Mouse (Mus musculus): ENCODE results near the gene F10. TPM values are rescaled to one million over a fixed set of nuclear protein-coding genes. Genes with fewer than 3 reads are reported as not detected.
A peak's percentile ranks its signal among the peaks of the same experiment; 100 is the strongest.
"Not testable (repeated sequence)": the region's sequence is repeated elsewhere in the genome, so short reads cannot be mapped to it uniquely, and the experiment has no call there.

F10 gene
- polyA plus RNA-seq, 1 experiment, result 0.91 TPM

DNA sequence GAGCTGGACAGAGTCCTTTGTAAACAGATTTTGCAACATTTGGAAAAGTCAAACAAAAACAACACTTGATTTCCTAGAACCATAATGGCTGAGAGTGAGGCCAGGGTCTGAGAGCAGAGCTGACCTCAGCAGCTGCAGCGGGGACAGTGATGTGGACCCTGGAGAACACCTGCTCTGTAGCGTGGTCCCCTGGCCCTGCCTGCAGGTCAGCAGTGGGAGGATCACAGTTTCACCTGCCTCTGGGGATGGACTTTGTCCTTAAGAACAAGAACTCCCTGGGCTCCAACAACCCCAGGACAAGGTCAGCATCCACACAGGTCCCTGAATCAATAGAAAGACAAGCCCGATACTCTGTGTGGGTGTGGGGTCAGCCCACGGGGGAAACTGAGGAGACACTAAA, 20.2 kb downstream of the F10 start:
- Histone ChIP-seq H3K4me1 (ENCODE audit: control insufficient read depth, insufficient read depth, low read length) (peaks cover 3% of the 10 kb centered on the region; the same call in 1 of the 2 replicates), H3K36me3 (ENCODE audit: control insufficient read depth, insufficient read depth, low read length) (no peaks in the 10 kb centered on the region), H3K4me3 (ENCODE audit: insufficient read depth, low read depth, low read length) (no peak overlapping the region), H3K27me3 (replicated peaks; ENCODE audit: control insufficient read depth, insufficient read depth, low read length) (no peaks in the 10 kb centered on the region), H3K27ac (ENCODE audit: insufficient read depth, low read depth, low read length) (no peak overlapping the region)
- TF ChIP-seq POLR2A (IDR thresholded peaks at IDR 0.05; ENCODE audit: low read depth, low read length) (no peak), CTCF (conservative IDR thresholded peaks at IDR 0.05; ENCODE audit: insufficient read depth, insufficient read length, low read depth, low read length) (no peak)
- peak; percentile 72 for DNase-seq
- WGBS, result 52% methylated on average over 4 of the region's 4 CpGs

DNA sequence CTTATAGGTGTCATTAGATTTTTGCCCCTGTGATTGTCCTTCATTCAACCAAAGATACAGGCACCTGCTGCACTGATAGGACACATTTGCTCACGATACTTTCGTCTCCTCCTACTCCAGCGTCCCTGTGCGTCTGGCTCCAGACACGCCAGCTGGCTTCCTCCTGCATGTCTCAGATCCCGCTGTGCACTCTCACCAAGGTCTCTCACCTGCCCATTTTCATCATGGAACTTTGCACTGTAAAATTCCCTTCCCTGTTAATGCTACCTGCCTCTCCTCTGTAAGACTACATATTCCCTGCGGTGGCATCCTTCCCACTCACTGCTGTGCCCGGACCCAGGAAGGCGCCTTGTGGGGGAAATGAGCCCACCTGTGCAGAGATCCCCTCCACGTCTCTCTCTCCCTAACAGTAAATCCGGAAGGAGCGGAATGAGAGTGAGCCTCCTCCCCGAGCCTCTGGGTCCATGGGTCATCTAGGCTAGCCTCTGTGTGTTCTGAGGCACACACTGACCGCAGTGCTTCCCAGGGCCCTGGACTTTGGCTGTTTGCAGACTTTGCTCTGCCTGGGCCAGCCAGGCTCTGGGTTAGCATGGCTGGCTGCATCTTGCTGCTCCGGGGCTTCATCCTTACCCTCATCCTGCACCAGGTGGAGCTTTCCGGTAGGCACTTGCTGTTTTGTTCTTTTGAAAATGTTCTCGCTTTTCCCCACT, 23.5 kb downstream of the F10 start, which contains the start of gene Proz:
TSS of gene Proz (plus strand) at position 474 of the 710 bp plus-strand sequence.
- peak; percentile 91 for DNase-seq
- Histone ChIP-seq H3K4me3 (ENCODE audit: insufficient read depth, low read depth, low read length) (peak within 1 kb of the TSS; percentile 38), H3K36me3 (ENCODE audit: control insufficient read depth, insufficient read depth, low read length) (no peaks in the 10 kb centered on the region), H3K27ac (ENCODE audit: insufficient read depth, low read depth, low read length) (peak within 1 kb of the TSS; percentile 90), H3K27me3 (replicated peaks; ENCODE audit: control insufficient read depth, insufficient read depth, low read length) (no peaks in the 10 kb centered on the region), H3K4me1 (ENCODE audit: control insufficient read depth, insufficient read depth, low read length) (peaks cover 3% of the 10 kb centered on the region; the same call in 1 of the 2 replicates)
- 50% methylated on average over 17 of the region's 17 CpGs for WGBS
- TF ChIP-seq CTCF (conservative IDR thresholded peaks at IDR 0.05; ENCODE audit: insufficient read depth, insufficient read length, low read depth, low read length) (no peak), POLR2A (IDR thresholded peaks at IDR 0.05; ENCODE audit: low read depth, low read length) (no peak)

DNA sequence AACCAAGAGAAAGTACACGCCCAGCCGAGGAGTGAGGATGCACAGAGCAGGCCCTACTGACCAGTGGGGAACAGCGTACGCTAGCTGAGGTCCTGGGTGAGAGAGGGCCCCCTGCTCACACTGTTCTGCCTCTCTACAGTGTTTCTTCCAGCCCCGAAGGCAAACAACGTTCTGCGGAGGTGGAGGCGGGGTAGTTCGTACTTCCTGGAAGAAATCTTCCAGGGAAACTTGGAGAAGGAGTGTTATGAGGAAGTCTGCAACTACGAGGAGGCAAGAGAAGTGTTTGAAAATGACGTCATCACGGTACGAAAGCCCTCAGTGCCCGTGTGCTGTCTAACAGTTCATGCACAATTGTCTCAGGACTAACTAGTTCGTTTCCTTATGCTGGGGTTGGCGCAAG, 26.0 kb downstream of the F10 start:
- Histone ChIP-seq H3K36me3 (ENCODE audit: control insufficient read depth, insufficient read depth, low read length) (no peaks in the 10 kb centered on the region), H3K4me3 (ENCODE audit: insufficient read depth, low read depth, low read length) (no peak overlapping the region), H3K27ac (ENCODE audit: insufficient read depth, low read depth, low read length) (no peak overlapping the region), H3K4me1 (ENCODE audit: control insufficient read depth, insufficient read depth, low read length) (peaks cover 3% of the 10 kb centered on the region; the same call in 1 of the 2 replicates), H3K27me3 (replicated peaks; ENCODE audit: control insufficient read depth, insufficient read depth, low read length) (no peaks in the 10 kb centered on the region)
- 75% methylated on average over 16 of the region's 16 CpGs for WGBS
- no peak for DNase-seq
- TF ChIP-seq CTCF (conservative IDR thresholded peaks at IDR 0.05; ENCODE audit: insufficient read depth, insufficient read length, low read depth, low read length), result no peak
- no peak for TF ChIP-seq POLR2A (IDR thresholded peaks at IDR 0.05; ENCODE audit: low read depth, low read length)

DNA sequence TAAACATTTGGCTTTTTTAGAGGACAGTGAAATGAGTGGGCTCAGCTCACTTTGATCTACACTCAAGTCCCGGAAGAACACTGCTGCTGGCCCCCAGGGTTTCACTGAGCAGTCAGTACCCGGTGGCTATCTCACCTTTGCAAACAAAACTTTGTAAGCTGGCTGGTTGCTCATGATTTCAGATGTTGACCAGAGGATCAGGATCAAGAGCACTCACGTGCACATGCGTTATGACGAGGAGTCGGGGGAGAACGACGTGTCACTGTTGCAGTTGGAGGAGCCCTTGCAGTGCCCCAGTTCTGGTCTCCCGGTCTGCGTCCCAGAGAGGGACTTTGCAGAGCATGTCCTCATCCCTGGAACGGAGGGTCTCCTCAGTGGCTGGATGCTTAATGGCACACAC, 36.1 kb downstream of the F10 start:
- H3K36me3 ChIP-seq (ENCODE audit: control insufficient read depth, insufficient read depth, low read length), result no peaks in the 10 kb centered on the region
- TF ChIP-seq CTCF (conservative IDR thresholded peaks at IDR 0.05; ENCODE audit: insufficient read depth, insufficient read length, low read depth, low read length), result no peak
- TF ChIP-seq POLR2A (IDR thresholded peaks at IDR 0.05; ENCODE audit: low read depth, low read length), result no peak
- 95% methylated on average over 11 of the region's 11 CpGs for WGBS

DNA sequence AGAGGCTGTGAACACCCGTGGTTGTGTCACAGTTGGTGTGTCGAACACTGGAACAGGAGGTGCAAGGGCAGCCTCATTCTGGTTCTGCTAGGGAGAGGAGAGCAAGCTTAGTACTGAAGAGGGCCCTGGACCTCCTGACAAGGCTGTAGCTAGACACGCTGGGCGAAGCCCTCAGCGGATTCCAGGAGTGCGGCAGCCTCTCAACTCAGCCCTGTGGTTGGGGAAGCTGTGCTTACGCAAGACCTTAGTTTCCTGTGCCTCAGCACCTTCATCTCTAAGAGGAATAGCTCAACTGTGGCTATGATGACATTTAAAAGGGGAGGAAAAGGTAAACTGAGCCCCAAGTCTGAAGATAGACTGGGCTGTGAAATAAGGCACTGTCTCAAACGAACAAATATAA, 37.9 kb downstream of the F10 start:
- no peak overlapping the region for H3K27ac ChIP-seq (ENCODE audit: insufficient read depth, low read depth, low read length)
- DNase-seq, result no peak
- 90% methylated on average over 8 of the region's 8 CpGs for WGBS
- TF ChIP-seq CTCF (conservative IDR thresholded peaks at IDR 0.05; ENCODE audit: insufficient read depth, insufficient read length, low read depth, low read length) (no peak), POLR2A (IDR thresholded peaks at IDR 0.05; ENCODE audit: low read depth, low read length) (no peak)
- no peaks in the 10 kb centered on the region; the same call in 1 of the 2 replicates for H3K36me3 ChIP-seq (ENCODE audit: control insufficient read depth, insufficient read depth, low read length)
- no peaks in the 10 kb centered on the region for H3K27me3 ChIP-seq (replicated peaks; ENCODE audit: control insufficient read depth, insufficient read depth, low read length)
- H3K4me1 ChIP-seq (ENCODE audit: control insufficient read depth, insufficient read depth, low read length), result no peaks in the 10 kb centered on the region
- no peak overlapping the region for H3K4me3 ChIP-seq (ENCODE audit: insufficient read depth, low read depth, low read length)

More for the DNA sequence above, 36.1 kb downstream of the F10 start:
- no peaks in the 10 kb centered on the region for H3K4me1 ChIP-seq (ENCODE audit: control insufficient read depth, insufficient read depth, low read length)
- H3K27ac ChIP-seq (ENCODE audit: insufficient read depth, low read depth, low read length), result no peak overlapping the region
- H3K27me3 ChIP-seq (replicated peaks; ENCODE audit: control insufficient read depth, insufficient read depth, low read length), result no peaks in the 10 kb centered on the region
- H3K4me3 ChIP-seq (ENCODE audit: insufficient read depth, low read depth, low read length), result no peak overlapping the region
- DNase-seq, result no peak

DNA sequence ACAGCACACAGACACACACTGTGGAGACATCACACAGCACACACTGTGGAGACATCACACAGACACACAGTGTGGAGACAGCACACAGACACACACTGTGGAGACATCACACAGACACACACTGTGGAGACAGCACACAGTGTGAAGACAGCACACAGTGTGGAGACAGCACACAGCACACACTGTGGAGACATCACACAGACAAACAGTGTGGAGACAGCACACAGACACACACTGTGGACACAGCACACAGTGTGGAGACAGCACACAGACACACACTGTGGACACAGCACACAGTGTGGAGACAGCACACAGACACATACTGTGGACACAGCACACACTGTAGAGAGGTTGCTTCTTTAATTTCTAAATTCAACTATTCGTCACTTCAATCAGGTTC, 38.5 kb downstream of the F10 start:
- not testable (repeated sequence) for H3K4me3 ChIP-seq (ENCODE audit: insufficient read depth, low read depth, low read length); H3K4me1 ChIP-seq (ENCODE audit: control insufficient read depth, insufficient read depth, low read length); DNase-seq; H3K27me3 ChIP-seq (replicated peaks; ENCODE audit: control insufficient read depth, insufficient read depth, low read length); H3K27ac ChIP-seq (ENCODE audit: insufficient read depth, low read depth, low read length); H3K36me3 ChIP-seq (ENCODE audit: control insufficient read depth, insufficient read depth, low read length)
- WGBS, result 73% methylated on average over 1 of the region's 1 CpGs

DNA sequence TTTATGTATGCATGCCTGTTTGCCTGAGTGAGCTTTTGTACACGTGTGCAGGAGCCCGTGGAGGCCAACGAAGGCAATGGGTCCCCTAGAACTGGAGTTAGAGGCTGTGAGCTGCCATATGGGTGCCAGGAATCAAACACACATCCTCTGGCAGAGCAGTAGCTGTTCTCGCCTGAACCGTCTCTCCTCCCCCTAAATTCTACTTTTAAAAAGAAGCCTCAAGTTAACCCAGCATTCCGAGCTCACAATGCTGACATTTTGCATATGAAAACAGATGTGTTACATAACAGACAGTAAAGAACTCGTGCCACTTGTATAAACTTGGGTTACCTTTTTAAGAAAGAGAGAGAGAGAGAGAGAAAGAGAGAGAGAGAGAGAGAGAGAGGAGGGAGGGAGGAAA, 40.4 kb downstream of the F10 start:
- WGBS, result 81% methylated on average over 7 of the region's 7 CpGs
- Histone ChIP-seq H3K4me3 (ENCODE audit: insufficient read depth, low read depth, low read length) (no peak overlapping the region), H3K36me3 (ENCODE audit: control insufficient read depth, insufficient read depth, low read length) (no peaks in the 10 kb centered on the region; the same call in 1 of the 2 replicates), H3K27ac (ENCODE audit: insufficient read depth, low read depth, low read length) (no peak overlapping the region), H3K27me3 (replicated peaks; ENCODE audit: control insufficient read depth, insufficient read depth, low read length) (no peaks in the 10 kb centered on the region), H3K4me1 (ENCODE audit: control insufficient read depth, insufficient read depth, low read length) (no peaks in the 10 kb centered on the region)
- TF ChIP-seq CTCF (conservative IDR thresholded peaks at IDR 0.05; ENCODE audit: insufficient read depth, insufficient read length, low read depth, low read length) (no peak), POLR2A (IDR thresholded peaks at IDR 0.05; ENCODE audit: low read depth, low read length) (no peak)
- DNase-seq, result no peak
